Mouse (Mus musculus) liver, postnatal 0 days (tissue): Measurements from ENCODE around the gene Ap1g1. TPM values are rescaled to one million over a fixed set of nuclear protein-coding genes. Genes with fewer than 3 reads are reported as not detected.
A peak's percentile ranks its signal among the peaks of the same experiment; 100 is the strongest.

Experiments
- ATAC-seq: fragments of 200-750 bp; cut with Nextera tagmentation; 2 replicates; pipeline ENCODE4 v1.8.0; 2017; ENCODE audit warnings: mild to moderate bottlenecking, moderate library complexity
- DNase-seq: peaks from one replicate; pipeline ENCODE4 v3.0.0-alpha.2; 2016
- H3K27ac ChIP-seq: fragments of 300-500 bp; sonication (generic); 2 replicates; pipeline ENCODE4 v1.5.1; 2014; ENCODE audit warnings: antibody characterized with exemption, moderate library complexity, mild to moderate bottlenecking, low read depth
- H3K27me3 ChIP-seq: fragments of 300-500 bp; sonication (generic); 2 replicates; pipeline ENCODE4 v1.6.1; 2014; ENCODE audit warnings: low read length, control low read depth, mixed read lengths; ENCODE audit not compliant: insufficient read depth
- H3K36me3 ChIP-seq: fragments of 300-500 bp; sonication (generic); replicated peaks from 2 replicates; pipeline ENCODE4 v1.6.1; 2014; ENCODE audit warnings: mild to moderate bottlenecking, control low read depth, low read length, moderate library complexity, mixed read lengths; ENCODE audit not compliant: insufficient read depth
- H3K4me1 ChIP-seq: fragments of 300-500 bp; sonication (generic); 2 replicates; pipeline ENCODE4 v1.6.1; 2014; ENCODE audit warnings: antibody characterized with exemption, mild to moderate bottlenecking, control low read depth; ENCODE audit not compliant: insufficient read depth
- H3K4me2 ChIP-seq: fragments of 300-500 bp; sonication (generic); 2 replicates; pipeline ENCODE4 v1.6.1; 2014; ENCODE audit warnings: low read depth, mild to moderate bottlenecking, low read length, moderate library complexity, mixed read lengths
- H3K4me3 ChIP-seq: fragments of 300-500 bp; sonication (generic); 2 replicates; pipeline ENCODE4 v1.5.1; 2014; ENCODE audit warnings: low read depth, low read length
- H3K9ac ChIP-seq: fragments of 300-500 bp; sonication (generic); replicated peaks from 2 replicates; pipeline ENCODE4 v1.6.1; 2014; ENCODE audit warnings: mild to moderate bottlenecking, moderate library complexity
- H3K9me3 ChIP-seq: fragments of 300-500 bp; sonication (generic); 2 replicates; pipeline ENCODE4 v1.6.1; 2016; ENCODE audit warnings: mild to moderate bottlenecking, control low read depth, low read length, mixed read lengths
- CTCF ChIP-seq: sonication (generic); IDR thresholded peaks from 2 replicates; pipeline ENCODE4 v1.5.1; 2016; ENCODE audit warnings: antibody characterized with exemption, low read depth
- EP300 ChIP-seq: IDR thresholded peaks from 2 replicates; pipeline ENCODE4 v1.6.1; 2016; ENCODE audit warnings: antibody characterized with exemption, low read depth, mild to moderate bottlenecking
- WGBS: fragments of 180-500 bp; shearing (Covaris S2); extraction: QIAGEN DNeasy Blood & Tissue Kit; methylation state at CpG from one replicate; pipeline ENCODE4 v1.1.7; 2014; ENCODE audit not compliant: insufficient replicate concordance; 5-methylcytosine and 5-hydroxymethylcytosine counted together
- polyA plus RNA-seq: library from polyadenylated mRNA; unstranded; fragments of >200 nt; fragmentation: Nextera tagmentation; extraction: Ambion mirVana; gene quantifications from 2 replicates; pipeline ENCODE4 v1.2.1, GENCODE M21; 2015

Gene Ap1g1
- polyA plus RNA-seq, 1 experiment from 2014 or later = 14.0 TPM

DNA sequence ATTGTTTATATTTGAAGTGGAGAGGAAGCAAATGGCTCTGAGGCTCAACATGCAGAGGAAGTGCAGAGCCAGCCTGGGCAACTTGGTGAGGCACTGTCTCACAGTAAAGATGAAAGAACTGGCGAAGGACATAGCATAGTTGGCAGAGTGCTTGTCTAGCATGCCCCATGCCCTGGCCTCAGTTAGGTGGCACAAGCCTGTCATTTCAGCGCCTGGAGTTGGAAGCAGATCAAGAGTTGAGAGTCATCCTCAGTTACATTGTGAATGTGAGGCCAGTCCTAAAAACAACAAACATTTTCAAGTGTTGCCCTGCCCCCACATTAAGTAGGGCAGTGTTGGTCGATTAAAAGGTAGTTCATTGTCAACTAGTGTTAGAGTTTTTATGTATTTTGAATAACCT, 32.1 kb downstream of the Ap1g1 start:
- no peaks in the 10 kb centered on the region for H3K9me3 ChIP-seq
- TF ChIP-seq EP300 (no peak), CTCF (no peak)
- H3K27me3 ChIP-seq = no peaks in the 10 kb centered on the region
- peaks cover 5% of the 10 kb centered on the region; the same call in 1 of the 2 replicates for H3K36me3 ChIP-seq
- no peak overlapping the region for H3K9ac ChIP-seq
- no peak overlapping the region for H3K27ac ChIP-seq
- H3K4me3 ChIP-seq = no peak overlapping the region
- H3K4me1 ChIP-seq = peaks cover 15% of the 10 kb centered on the region
- ATAC-seq = 0 out of 2 replicates have a peak, but pooled peaks have one; percentile 5
- WGBS = 59% methylated on average over 3 of the region's 3 CpGs
- DNase-seq = peak; percentile 16
- 0 out of 2 replicates have a peak overlapping the region, but pooled peaks have one; percentile 7 for H3K4me2 ChIP-seq

DNA sequence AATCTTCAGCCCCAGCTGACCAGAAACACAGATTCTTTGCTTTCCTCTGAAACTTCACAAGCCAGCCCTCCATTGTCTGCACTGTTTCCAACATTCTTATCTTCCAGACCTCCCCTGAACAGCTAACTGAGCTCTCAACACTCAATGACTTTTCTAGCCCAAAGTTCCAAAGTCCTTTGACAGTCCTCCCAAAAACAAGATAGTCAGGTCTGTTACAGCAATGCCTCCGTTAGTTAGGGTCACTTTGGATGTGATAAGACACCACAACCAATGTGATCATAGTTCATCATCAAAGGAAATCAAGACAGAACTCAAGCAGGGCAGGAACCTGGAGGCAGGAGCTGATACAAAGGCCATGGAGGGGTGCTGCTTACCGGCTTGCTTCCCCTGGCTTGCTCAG, 36.9 kb downstream of the Ap1g1 start:
- Histone ChIP-seq H3K4me3 (no peak overlapping the region), H3K27ac (no peak overlapping the region), H3K9ac (no peak overlapping the region), H3K9me3 (no peaks in the 10 kb centered on the region), H3K4me2 (no peak overlapping the region), H3K36me3 (no peaks in the 10 kb centered on the region), H3K27me3 (no peaks in the 10 kb centered on the region), H3K4me1 (peaks cover 15% of the 10 kb centered on the region)
- TF ChIP-seq EP300 = no peak
- no peak for TF ChIP-seq CTCF
- 59% methylated on average over 2 of the region's 2 CpGs for WGBS
- DNase-seq (no peak), ATAC-seq (no peak)

DNA sequence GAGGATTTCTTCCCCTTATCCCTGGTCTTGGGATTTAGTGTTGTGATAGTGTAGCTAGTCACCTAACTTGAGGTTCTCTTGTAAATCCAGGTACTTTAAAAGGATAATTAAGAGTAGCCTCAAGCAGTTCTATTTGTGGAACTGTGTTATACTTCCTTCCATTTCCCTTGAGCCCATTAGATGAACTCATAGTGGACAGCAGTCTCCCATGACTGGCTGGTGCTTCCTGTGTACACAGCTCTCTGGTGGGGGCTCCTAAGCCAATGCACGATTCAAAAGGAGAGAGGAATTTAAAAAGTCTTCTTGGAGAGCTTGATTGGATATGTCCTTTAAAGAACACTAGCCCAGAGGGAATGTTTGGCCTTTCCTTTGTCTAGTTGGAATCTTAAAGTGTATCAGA, 39.6 kb downstream of the Ap1g1 start:
- Histone ChIP-seq H3K27me3 (no peaks in the 10 kb centered on the region), H3K4me1 (peaks cover 5% of the 10 kb centered on the region; the same call in 1 of the 2 replicates), H3K4me2 (no peak overlapping the region), H3K36me3 (no peaks in the 10 kb centered on the region), H3K27ac (no peak overlapping the region), H3K4me3 (no peak overlapping the region), H3K9ac (no peak overlapping the region), H3K9me3 (no peaks in the 10 kb centered on the region)
- ATAC-seq (no peak), DNase-seq (no peak)
- 15% methylated on average over 1 of the region's 1 CpGs for WGBS
- no peak for TF ChIP-seq CTCF
- TF ChIP-seq EP300 = no peak

DNA sequence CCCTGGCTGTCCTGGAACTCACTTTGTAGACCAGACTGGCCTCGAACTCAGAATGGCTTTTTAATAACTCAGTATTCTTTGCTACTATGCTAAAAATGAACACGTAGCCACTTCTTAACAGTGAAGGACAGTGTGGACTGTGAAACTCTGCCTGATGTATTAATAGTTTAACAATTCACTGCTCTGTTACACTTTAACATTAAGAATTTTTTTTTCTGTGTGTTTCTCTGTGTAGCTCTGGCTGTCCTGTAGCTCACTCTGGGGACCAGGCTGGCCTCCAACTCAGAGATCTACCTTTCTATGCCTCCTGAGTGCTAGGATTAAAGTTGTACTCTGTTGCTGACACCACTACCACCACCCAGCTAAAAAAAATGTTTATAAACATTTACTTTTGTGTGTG, 45.2 kb downstream of the Ap1g1 start:
- TF ChIP-seq EP300 (no peak), CTCF (no peak)
- H3K9ac ChIP-seq = no peak overlapping the region
- WGBS = 82% methylated on average over 2 of the region's 2 CpGs
- peaks cover 18% of the 10 kb centered on the region for H3K36me3 ChIP-seq
- H3K27me3 ChIP-seq = no peaks in the 10 kb centered on the region
- no peak for DNase-seq
- H3K4me3 ChIP-seq = no peak overlapping the region
- H3K9me3 ChIP-seq = no peaks in the 10 kb centered on the region
- ATAC-seq = no peak
- H3K27ac ChIP-seq = no peak overlapping the region
- no peak overlapping the region for H3K4me2 ChIP-seq
- H3K4me1 ChIP-seq = no peaks in the 10 kb centered on the region

DNA sequence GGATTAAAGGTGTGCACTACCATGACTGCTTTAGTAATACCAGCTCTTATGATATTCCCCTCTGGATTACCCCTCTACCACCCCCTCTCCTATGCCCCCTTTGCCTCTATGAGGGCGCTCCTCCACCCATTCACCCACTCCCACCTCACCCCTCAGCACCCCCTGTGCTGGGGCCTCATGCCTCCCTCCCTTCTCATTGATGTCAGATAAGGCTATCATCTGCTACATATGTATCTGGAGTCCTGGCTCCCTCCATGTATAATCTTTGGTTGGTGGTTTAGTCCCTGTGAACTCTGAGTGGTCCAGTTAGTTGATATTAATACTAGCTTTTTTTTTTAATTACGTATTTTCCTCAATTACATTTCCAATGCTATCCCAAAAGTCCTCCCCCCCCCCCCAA, 61.5 kb downstream of the Ap1g1 start:
- no peak overlapping the region for H3K4me2 ChIP-seq
- no peak overlapping the region for H3K9ac ChIP-seq
- H3K27me3 ChIP-seq = no peaks in the 10 kb centered on the region
- H3K9me3 ChIP-seq = no peaks in the 10 kb centered on the region
- H3K27ac ChIP-seq = no peak overlapping the region
- TF ChIP-seq CTCF (no peak), EP300 (no peak)
- H3K36me3 ChIP-seq = peaks cover 48% of the 10 kb centered on the region
- 73% methylated on average over 2 of the region's 2 CpGs for WGBS
- no peak overlapping the region for H3K4me3 ChIP-seq
- ATAC-seq = no peak
- no peak for DNase-seq
- H3K4me1 ChIP-seq = no peaks in the 10 kb centered on the region

DNA sequence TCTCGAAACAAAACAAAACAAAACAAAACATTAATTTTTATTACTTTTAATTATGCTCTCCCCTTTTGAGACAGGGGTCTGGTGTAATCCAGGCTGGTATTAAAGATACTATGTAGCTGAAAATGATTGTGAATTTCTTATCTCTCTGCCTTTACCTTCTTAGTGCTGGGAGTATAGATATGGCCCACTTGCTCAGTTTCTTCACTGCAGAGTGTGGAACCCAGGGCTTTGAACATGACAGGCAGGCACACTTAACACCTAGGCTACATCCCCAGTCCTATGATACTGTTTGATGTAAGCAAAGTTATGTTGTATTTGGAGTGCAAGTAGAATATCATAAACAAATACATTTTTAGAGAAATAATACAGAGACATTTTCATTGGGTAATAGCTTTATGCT, 64.1 kb downstream of the Ap1g1 start:
- H3K4me3 ChIP-seq = no peak overlapping the region
- H3K4me1 ChIP-seq = no peaks in the 10 kb centered on the region
- no peak for TF ChIP-seq CTCF
- no peak for TF ChIP-seq EP300
- no peak overlapping the region for H3K4me2 ChIP-seq
- H3K36me3 ChIP-seq = peaks cover 49% of the 10 kb centered on the region
- H3K9ac ChIP-seq = no peak overlapping the region
- DNase-seq = no peak
- WGBS = 87% methylated on average over 1 of the region's 1 CpGs
- ATAC-seq = no peak
- no peak overlapping the region for H3K27ac ChIP-seq
- no peaks in the 10 kb centered on the region for H3K27me3 ChIP-seq
- H3K9me3 ChIP-seq = no peaks in the 10 kb centered on the region

DNA sequence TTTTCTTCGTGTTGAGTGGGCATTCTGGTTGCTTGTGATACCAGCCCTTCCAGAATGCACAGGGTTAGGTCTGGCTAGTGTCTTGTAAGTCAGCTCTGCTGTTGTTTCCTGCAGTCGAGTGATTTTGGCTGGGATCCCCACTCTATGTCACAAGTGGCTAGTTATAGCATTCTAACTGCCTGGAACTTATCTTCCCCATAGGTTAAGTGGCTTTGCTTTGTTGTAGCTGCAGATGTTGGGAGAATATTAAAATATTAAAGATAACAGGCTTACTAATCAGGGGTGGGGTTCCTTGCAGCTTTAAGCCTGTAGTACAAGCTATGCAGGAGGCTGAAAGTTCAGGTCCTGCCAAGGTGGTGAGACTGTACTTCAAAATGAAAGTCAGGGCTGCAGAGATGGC, 69.5 kb downstream of the Ap1g1 start:
- H3K4me1 ChIP-seq = no peaks in the 10 kb centered on the region
- H3K9me3 ChIP-seq = no peaks in the 10 kb centered on the region
- TF ChIP-seq CTCF (no peak), EP300 (peak; percentile 41; the same call in 1 of the 2 replicates)
- WGBS = 47% methylated on average over 2 of the region's 2 CpGs
- ATAC-seq (peak; percentile 57), DNase-seq (no peak)
- H3K27me3 ChIP-seq = no peaks in the 10 kb centered on the region
- H3K27ac ChIP-seq = no peak overlapping the region
- peaks cover 71% of the 10 kb centered on the region for H3K36me3 ChIP-seq
- H3K4me3 ChIP-seq = no peak overlapping the region
- H3K4me2 ChIP-seq = no peak overlapping the region
- H3K9ac ChIP-seq = no peak overlapping the region
